Mouse (Mus musculus) limb, embryonic 13.5 days (tissue): Measurements from ENCODE around the gene Trip12. TPM values are rescaled to one million over a fixed set of nuclear protein-coding genes. Genes with fewer than 3 reads are reported as not detected.
A peak's percentile ranks its signal among the peaks of the same experiment; 100 is the strongest.

Experiments used
- ATAC-seq: fragments of 200-750 bp; cut with Nextera tagmentation; 2 replicates; pipeline ENCODE4 v1.8.0; 2017; ENCODE audit warnings: low read depth, moderate number of reproducible peaks, moderate TSS enrichment; ENCODE audit not compliant: low FRiP score
- H3K27ac ChIP-seq: fragments of 300-500 bp; sonication (generic); 2 replicates; pipeline ENCODE4 v1.5.1; 2015; ENCODE audit warnings: inconsistent platforms, mild to moderate bottlenecking, moderate library complexity
- H3K27me3 ChIP-seq: fragments of 300-500 bp; sonication (generic); 2 replicates; pipeline ENCODE4 v1.6.1; 2015; ENCODE audit warnings: mild to moderate bottlenecking, inconsistent platforms
- H3K36me3 ChIP-seq: fragments of 300-500 bp; sonication (generic); 2 replicates; pipeline ENCODE4 v1.6.1; 2015; ENCODE audit warnings: inconsistent platforms, mild to moderate bottlenecking, moderate library complexity
- H3K4me1 ChIP-seq: fragments of 300-500 bp; sonication (generic); 2 replicates; pipeline ENCODE4 v1.6.1; 2015; ENCODE audit warnings: inconsistent platforms
- H3K4me2 ChIP-seq: fragments of 300-500 bp; sonication (generic); replicated peaks from 2 replicates; pipeline ENCODE4 v1.6.1; 2015; ENCODE audit warnings: inconsistent platforms, mild to moderate bottlenecking, moderate library complexity
- H3K4me3 ChIP-seq: fragments of 300-500 bp; sonication (generic); 2 replicates; pipeline ENCODE4 v1.5.1; 2015; ENCODE audit warnings: moderate library complexity, mild to moderate bottlenecking, inconsistent platforms
- H3K9ac ChIP-seq: fragments of 300-500 bp; sonication (generic); 2 replicates; pipeline ENCODE4 v1.6.1; 2015; ENCODE audit warnings: mild to moderate bottlenecking, inconsistent platforms
- H3K9me3 ChIP-seq: fragments of 300-500 bp; sonication (generic); 2 replicates; pipeline ENCODE4 v1.6.1; 2016; ENCODE audit warnings: inconsistent platforms
- WGBS: fragments of 180-500 bp; shearing (Covaris S2); methylation state at CpG from one replicate; pipeline ENCODE4 v1.1.7; 2015; 5-methylcytosine and 5-hydroxymethylcytosine counted together
- polyA plus RNA-seq: library from polyadenylated mRNA; unstranded; fragments of >200 nt; fragmentation: Nextera tagmentation; extraction: Ambion mirVana; gene quantifications from 2 replicates; pipeline ENCODE4 v1.2.1, GENCODE M21; 2015

Gene Trip12
- polyA plus RNA-seq, result 68.2 and 69.3 TPM in 2 replicates

GRCm38 (mm10) chr1:84840018-84840664 is at the start of gene Trip12:
Trip12 (minus strand) TSS chr1:84840516.
- ATAC-seq, result peak; percentile 35; the same call in 1 of the 2 replicates
- H3K9me3 ChIP-seq, result no peaks in the 10 kb centered on the region
- H3K4me1 ChIP-seq, result peaks cover 18% of the 10 kb centered on the region
- H3K27ac ChIP-seq, result peak within 1 kb of the TSS; percentile 95
- H3K4me2 ChIP-seq, result peak within 1 kb of the TSS; percentile 76
- peak within 1 kb of the TSS; percentile 97 for H3K9ac ChIP-seq
- WGBS, result under 1% methylated on average over 39 of the region's 39 CpGs
- peak within 1 kb of the TSS; percentile 93 for H3K4me3 ChIP-seq
- H3K27me3 ChIP-seq, result no peaks in the 10 kb centered on the region
- H3K36me3 ChIP-seq, result no peaks in the 10 kb centered on the region

- peaks cover 4% of the 10 kb centered on the region; the same call in 1 of the 2 replicates for H3K9me3 ChIP-seq
- no peak overlapping the region for H3K4me2 ChIP-seq
- no peaks in the 10 kb centered on the region for H3K4me1 ChIP-seq
- H3K36me3 ChIP-seq, result no peaks in the 10 kb centered on the region
- H3K4me3 ChIP-seq, result no peak overlapping the region
- no peaks in the 10 kb centered on the region for H3K27me3 ChIP-seq
- no peak overlapping the region for H3K27ac ChIP-seq
- WGBS, result 29% methylated on average over 7 of the region's 7 CpGs
- ATAC-seq, result no peak
- no peak overlapping the region for H3K9ac ChIP-seq
Measured at GRCm38 (mm10) chr1:84890005-84890393, 49.7 kb upstream of the Trip12 start.

GRCm38 (mm10) chr1:84889330-84890004 is 49.2 kb upstream of the Trip12 start:
- H3K27me3 ChIP-seq, result no peaks in the 10 kb centered on the region
- no peak for ATAC-seq
- H3K9me3 ChIP-seq, result peaks cover 4% of the 10 kb centered on the region; the same call in 1 of the 2 replicates
- 66% methylated on average over 8 of the region's 8 CpGs for WGBS
- H3K4me2 ChIP-seq, result no peak overlapping the region
- H3K9ac ChIP-seq, result no peak overlapping the region
- no peaks in the 10 kb centered on the region for H3K4me1 ChIP-seq
- H3K36me3 ChIP-seq, result no peaks in the 10 kb centered on the region
- H3K27ac ChIP-seq, result no peak overlapping the region
- no peak overlapping the region for H3K4me3 ChIP-seq

GRCm38 (mm10) chr1:84885921-84886320 is 45.6 kb upstream of the Trip12 start:
- 89% methylated on average over 6 of the region's 6 CpGs for WGBS

GRCm38 (mm10) chr1:84885174-84885573 is 44.9 kb upstream of the Trip12 start:
- 81% methylated on average over 3 of the region's 3 CpGs for WGBS
- no peaks in the 10 kb centered on the region for H3K4me1 ChIP-seq
- H3K9ac ChIP-seq, result no peak overlapping the region
- H3K9me3 ChIP-seq, result peaks cover 4% of the 10 kb centered on the region; the same call in 1 of the 2 replicates
- no peak overlapping the region for H3K27ac ChIP-seq
- no peak overlapping the region for H3K4me2 ChIP-seq
- no peaks in the 10 kb centered on the region for H3K27me3 ChIP-seq
- no peak for ATAC-seq
- H3K4me3 ChIP-seq, result no peak overlapping the region
- H3K36me3 ChIP-seq, result no peaks in the 10 kb centered on the region

More at GRCm38 (mm10) chr1:84885921-84886320, 45.6 kb upstream of the Trip12 start:
- Histone ChIP-seq H3K27me3 (no peaks in the 10 kb centered on the region), H3K4me2 (no peak overlapping the region), H3K9me3 (peaks cover 4% of the 10 kb centered on the region; the same call in 1 of the 2 replicates), H3K9ac (no peak overlapping the region), H3K36me3 (no peaks in the 10 kb centered on the region), H3K4me3 (no peak overlapping the region), H3K4me1 (no peaks in the 10 kb centered on the region), H3K27ac (no peak overlapping the region)
- no peak for ATAC-seq

- ATAC-seq, result no peak
- 67% methylated on average over 4 of the region's 4 CpGs for WGBS
- H3K27ac ChIP-seq, result no peak overlapping the region
Measured at GRCm38 (mm10) chr1:84883889-84884288, 43.6 kb upstream of the Trip12 start.

GRCm38 (mm10) chr1:84882937-84883336 is 42.6 kb upstream of the Trip12 start:
- Histone ChIP-seq H3K36me3 (no peaks in the 10 kb centered on the region), H3K4me2 (no peak overlapping the region), H3K27ac (no peak overlapping the region), H3K4me1 (no peaks in the 10 kb centered on the region), H3K27me3 (no peaks in the 10 kb centered on the region), H3K4me3 (no peak overlapping the region), H3K9me3 (peaks cover 4% of the 10 kb centered on the region; the same call in 1 of the 2 replicates), H3K9ac (no peak overlapping the region)
- ATAC-seq, result no peak
- 85% methylated on average over 4 of the region's 4 CpGs for WGBS

More at GRCm38 (mm10) chr1:84883889-84884288, 43.6 kb upstream of the Trip12 start:
- no peaks in the 10 kb centered on the region for H3K27me3 ChIP-seq
- H3K4me2 ChIP-seq, result no peak overlapping the region
- no peaks in the 10 kb centered on the region for H3K36me3 ChIP-seq
- H3K9me3 ChIP-seq, result peaks cover 4% of the 10 kb centered on the region; the same call in 1 of the 2 replicates
- H3K9ac ChIP-seq, result no peak overlapping the region
- no peaks in the 10 kb centered on the region for H3K4me1 ChIP-seq
- H3K4me3 ChIP-seq, result no peak overlapping the region

GRCm38 (mm10) chr1:84882066-84882532 is 41.8 kb upstream of the Trip12 start:
- H3K36me3 ChIP-seq, result no peaks in the 10 kb centered on the region
- peaks cover 4% of the 10 kb centered on the region; the same call in 1 of the 2 replicates for H3K9me3 ChIP-seq
- no peak overlapping the region for H3K9ac ChIP-seq
- ATAC-seq, result no peak
- H3K27ac ChIP-seq, result no peak overlapping the region
- H3K4me1 ChIP-seq, result no peaks in the 10 kb centered on the region
- H3K27me3 ChIP-seq, result no peaks in the 10 kb centered on the region
- no peak overlapping the region for H3K4me3 ChIP-seq
- 18% methylated on average over 2 of the region's 2 CpGs for WGBS
- H3K4me2 ChIP-seq, result no peak overlapping the region

- Histone ChIP-seq H3K27me3 (no peaks in the 10 kb centered on the region), H3K4me3 (no peak overlapping the region), H3K36me3 (no peaks in the 10 kb centered on the region), H3K9ac (no peak overlapping the region), H3K4me2 (no peak overlapping the region), H3K4me1 (no peaks in the 10 kb centered on the region), H3K9me3 (peaks cover 4% of the 10 kb centered on the region; the same call in 1 of the 2 replicates), H3K27ac (no peak overlapping the region)
- ATAC-seq, result no peak
- WGBS, result 67% methylated on average over 11 of the region's 11 CpGs
Measured at GRCm38 (mm10) chr1:84881248-84882065, 41.1 kb upstream of the Trip12 start.

- H3K9ac ChIP-seq, result no peak overlapping the region
- H3K4me3 ChIP-seq, result no peak overlapping the region
- no peak overlapping the region for H3K4me2 ChIP-seq
- no peak for ATAC-seq
- H3K27me3 ChIP-seq, result no peaks in the 10 kb centered on the region
- WGBS, result 92% methylated on average over 8 of the region's 8 CpGs
- no peaks in the 10 kb centered on the region for H3K36me3 ChIP-seq
- H3K27ac ChIP-seq, result no peak overlapping the region
- H3K9me3 ChIP-seq, result no peaks in the 10 kb centered on the region
- H3K4me1 ChIP-seq, result no peaks in the 10 kb centered on the region
Measured at GRCm38 (mm10) chr1:84879571-84880120, 39.3 kb upstream of the Trip12 start.

- Histone ChIP-seq H3K4me2 (no peak overlapping the region), H3K36me3 (no peaks in the 10 kb centered on the region), H3K9ac (no peak overlapping the region), H3K4me1 (no peaks in the 10 kb centered on the region), H3K27ac (no peak overlapping the region), H3K9me3 (no peaks in the 10 kb centered on the region), H3K4me3 (no peak overlapping the region), H3K27me3 (no peaks in the 10 kb centered on the region)
- ATAC-seq, result no peak
- WGBS, result 78% methylated on average over 2 of the region's 2 CpGs
Measured at GRCm38 (mm10) chr1:84877590-84877989, 37.3 kb upstream of the Trip12 start.
